Mouse (Mus musculus): Measurements from ENCODE around the gene Fbxo3.

- TF ChIP-seq POLR2A (IDR thresholded peaks at IDR 0.05; ENCODE audit: borderline replicate concordance, extremely low read depth, insufficient read depth, insufficient read length, poor library complexity, severe bottlenecking) (no peak), CTCF (IDR thresholded peaks at IDR 0.05; ENCODE audit: borderline replicate concordance, extremely low read depth, insufficient read depth, insufficient read length) (no peak)
Observed at GRCm38 (mm10) chr2:104044479-104045080, 17.1 kb downstream of the Fbxo3 start.

Data from brain, embryonic 14.5 days (tissue).